Mouse (Mus musculus): ENCODE data around the gene Ccl25. TPM values are rescaled to one million over a fixed set of nuclear protein-coding genes. Genes with fewer than 3 reads are reported as not detected.
"Not testable (repeated sequence)": the region's sequence is repeated elsewhere in the genome, so short reads cannot be mapped to it uniquely, and the experiment has no call there.

Gene Ccl25
- polyA plus RNA-seq, 1 experiment from 2014 or later: 21.9 TPM

DNA sequence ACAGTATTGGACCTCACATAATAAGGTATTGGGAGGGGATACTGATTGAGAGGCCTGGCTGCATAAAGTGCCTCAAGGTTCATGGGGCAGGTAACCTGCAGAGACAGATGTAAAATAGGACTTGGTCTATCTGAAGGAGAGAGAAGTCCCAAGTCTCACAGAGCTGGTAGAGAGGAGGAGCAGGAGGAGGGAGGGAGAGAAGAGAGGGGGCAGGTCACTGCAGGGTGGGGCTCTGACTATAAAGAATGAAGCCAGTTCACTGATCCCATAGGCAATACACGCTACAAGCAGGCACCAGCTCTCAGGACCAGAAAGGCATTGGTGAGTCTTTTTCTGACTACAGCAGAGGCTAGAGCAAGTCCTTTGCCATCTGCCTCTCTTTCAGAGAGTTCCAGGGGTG is 24.3 kb downstream of the Ccl25 start:
- H3K27me3 ChIP-seq (ENCODE audit: control insufficient read depth, insufficient read depth, low read length): no peaks in the 10 kb centered on the region
- no peak overlapping the region for H3K4me2 ChIP-seq (replicated peaks; ENCODE audit: low read depth, low read length)
- H3K4me1 ChIP-seq (replicated peaks; ENCODE audit: control insufficient read depth, insufficient read depth, low read length): no peaks in the 10 kb centered on the region
- H3K9me3 ChIP-seq (ENCODE audit: control insufficient read depth, low read length): no peaks in the 10 kb centered on the region
- H3K4me3 ChIP-seq (ENCODE audit: low read depth, low read length): no peak overlapping the region
- H3K27ac ChIP-seq (ENCODE audit: low read depth, low read length): no peak overlapping the region
- H3K36me3 ChIP-seq (ENCODE audit: control insufficient read depth, insufficient read depth, low read length): no peaks in the 10 kb centered on the region
- 77% methylated on average over 1 of the region's 1 CpGs for WGBS
- no peak for ATAC-seq (ENCODE audit: low FRiP score)
- no peak for DNase-seq (ENCODE audit: low spot score)
- no peak overlapping the region for H3K9ac ChIP-seq (ENCODE audit: low read depth, low read length)

DNA sequence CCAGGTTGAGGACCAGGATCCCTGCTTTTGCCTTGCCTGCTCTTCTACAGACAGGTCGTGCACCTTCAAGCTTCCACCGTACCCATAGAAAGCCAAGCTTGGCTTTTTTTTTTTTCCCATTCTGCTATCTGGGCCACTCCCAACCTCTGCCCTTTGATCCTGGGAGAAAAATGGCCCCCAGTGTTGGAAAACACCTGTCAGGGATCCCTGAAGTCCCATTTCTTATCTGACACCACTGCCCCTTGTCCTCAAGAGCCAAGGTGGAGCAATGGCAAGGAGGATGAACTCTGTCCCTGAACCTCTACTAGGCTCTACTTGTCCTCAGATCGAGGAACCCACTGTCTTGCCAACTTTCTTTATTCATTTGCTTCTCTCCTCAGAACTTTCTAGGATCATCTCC is 25.6 kb downstream of the Ccl25 start:
- H3K4me3 ChIP-seq (ENCODE audit: low read depth, low read length): no peak overlapping the region
- DNase-seq (ENCODE audit: low spot score) (no peak), ATAC-seq (ENCODE audit: low FRiP score) (no peak)
- no peak overlapping the region for H3K9ac ChIP-seq (ENCODE audit: low read depth, low read length)
- H3K36me3 ChIP-seq (ENCODE audit: control insufficient read depth, insufficient read depth, low read length): no peaks in the 10 kb centered on the region
- H3K9me3 ChIP-seq (ENCODE audit: control insufficient read depth, low read length): no peaks in the 10 kb centered on the region
- no peaks in the 10 kb centered on the region for H3K27me3 ChIP-seq (ENCODE audit: control insufficient read depth, insufficient read depth, low read length)
- no peak overlapping the region for H3K4me2 ChIP-seq (replicated peaks; ENCODE audit: low read depth, low read length)
- no peak overlapping the region for H3K27ac ChIP-seq (ENCODE audit: low read depth, low read length)
- no peaks in the 10 kb centered on the region for H3K4me1 ChIP-seq (replicated peaks; ENCODE audit: control insufficient read depth, insufficient read depth, low read length)
- WGBS: 88% methylated on average over 3 of the region's 3 CpGs

DNA sequence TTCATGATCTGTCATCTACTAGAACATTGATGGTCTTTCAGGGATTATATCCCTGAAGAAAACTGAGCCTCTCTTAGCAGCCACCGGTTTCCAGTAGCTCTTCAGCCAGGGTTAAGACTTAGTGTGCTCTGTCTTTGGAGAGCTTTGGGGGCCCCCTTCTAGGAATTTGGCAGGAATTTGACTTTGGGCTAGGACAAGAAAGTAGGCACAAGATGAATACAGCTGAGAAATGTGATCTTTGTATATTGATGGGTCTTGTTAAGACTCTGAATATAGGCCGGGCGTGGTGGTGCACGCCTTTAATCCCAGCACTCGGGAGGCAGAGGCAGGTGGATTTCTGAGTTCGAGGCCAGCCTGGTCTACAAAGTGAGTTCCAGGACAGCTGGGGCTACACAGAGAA is 27.6 kb downstream of the Ccl25 start:
- H3K9me3 ChIP-seq (ENCODE audit: control insufficient read depth, low read length); ATAC-seq (ENCODE audit: low FRiP score); DNase-seq (ENCODE audit: low spot score): not testable (repeated sequence)

DNA sequence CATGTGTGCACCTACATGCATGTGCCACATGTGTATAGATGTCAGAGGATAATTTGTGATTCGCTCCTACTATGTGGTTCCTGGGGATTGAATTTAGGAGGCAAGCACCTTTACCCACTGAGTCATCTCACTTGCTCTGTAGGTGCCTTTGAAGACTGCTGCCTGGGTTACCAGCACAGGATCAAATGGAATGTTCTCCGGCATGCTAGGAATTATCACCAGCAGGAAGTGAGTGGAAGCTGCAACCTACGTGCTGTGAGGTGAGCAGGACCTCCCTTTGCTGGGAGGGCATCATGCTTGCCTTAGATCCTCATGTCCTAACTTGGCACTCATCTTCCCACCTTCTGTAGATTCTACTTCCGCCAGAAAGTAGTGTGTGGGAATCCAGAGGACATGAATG is 28.7 kb downstream of the Ccl25 start:
- Histone ChIP-seq H3K27me3 (ENCODE audit: control insufficient read depth, insufficient read depth, low read length) (no peaks in the 10 kb centered on the region), H3K9ac (ENCODE audit: low read depth, low read length) (no peak overlapping the region), H3K27ac (ENCODE audit: low read depth, low read length) (no peak overlapping the region), H3K36me3 (ENCODE audit: control insufficient read depth, insufficient read depth, low read length) (no peaks in the 10 kb centered on the region), H3K4me2 (replicated peaks; ENCODE audit: low read depth, low read length) (no peak overlapping the region), H3K4me1 (replicated peaks; ENCODE audit: control insufficient read depth, insufficient read depth, low read length) (no peaks in the 10 kb centered on the region), H3K9me3 (ENCODE audit: control insufficient read depth, low read length) (no peaks in the 10 kb centered on the region), H3K4me3 (ENCODE audit: low read depth, low read length) (no peak overlapping the region)
- 80% methylated on average over 4 of the region's 4 CpGs for WGBS
- DNase-seq (ENCODE audit: low spot score) (no peak), ATAC-seq (ENCODE audit: low FRiP score) (no peak)

More for the DNA sequence above, 27.6 kb downstream of the Ccl25 start:
- H3K36me3 ChIP-seq (ENCODE audit: control insufficient read depth, insufficient read depth, low read length); H3K27me3 ChIP-seq (ENCODE audit: control insufficient read depth, insufficient read depth, low read length); H3K4me1 ChIP-seq (replicated peaks; ENCODE audit: control insufficient read depth, insufficient read depth, low read length); H3K4me2 ChIP-seq (replicated peaks; ENCODE audit: low read depth, low read length); H3K27ac ChIP-seq (ENCODE audit: low read depth, low read length); H3K4me3 ChIP-seq (ENCODE audit: low read depth, low read length); H3K9ac ChIP-seq (ENCODE audit: low read depth, low read length): not testable (repeated sequence)
- WGBS: 98% methylated on average over 6 of the region's 6 CpGs

DNA sequence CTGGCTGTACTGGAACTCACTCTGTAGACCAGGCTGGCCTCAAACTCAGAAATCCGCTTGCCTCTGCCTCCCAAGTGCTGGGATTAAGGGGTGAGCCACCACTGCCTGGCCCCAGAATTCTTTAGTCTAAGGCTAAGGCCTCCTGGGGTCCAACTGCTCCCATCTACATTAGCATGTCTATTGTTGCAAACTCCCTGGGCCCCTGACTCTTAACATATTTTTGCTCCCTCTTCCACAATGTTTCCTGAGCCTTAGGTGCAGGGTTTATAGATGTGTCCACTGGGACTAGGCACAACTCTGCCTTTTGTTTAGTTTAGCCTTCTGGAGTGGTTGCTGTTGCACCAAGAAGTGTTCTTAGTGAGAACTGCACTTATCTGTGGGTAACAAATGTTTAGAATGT is 29.5 kb downstream of the Ccl25 start:
- ATAC-seq (ENCODE audit: low FRiP score) (no peak), DNase-seq (ENCODE audit: low spot score) (no peak)
- no peak overlapping the region for H3K9ac ChIP-seq (ENCODE audit: low read depth, low read length)
- no peaks in the 10 kb centered on the region for H3K9me3 ChIP-seq (ENCODE audit: control insufficient read depth, low read length)
- H3K27me3 ChIP-seq (ENCODE audit: control insufficient read depth, insufficient read depth, low read length): no peaks in the 10 kb centered on the region
- no peak overlapping the region for H3K27ac ChIP-seq (ENCODE audit: low read depth, low read length)
- 75% methylated on average over 1 of the region's 1 CpGs for WGBS
- H3K4me3 ChIP-seq (ENCODE audit: low read depth, low read length): no peak overlapping the region
- H3K4me1 ChIP-seq (replicated peaks; ENCODE audit: control insufficient read depth, insufficient read depth, low read length): no peaks in the 10 kb centered on the region
- H3K36me3 ChIP-seq (ENCODE audit: control insufficient read depth, insufficient read depth, low read length): no peaks in the 10 kb centered on the region
- H3K4me2 ChIP-seq (replicated peaks; ENCODE audit: low read depth, low read length): no peak overlapping the region

DNA sequence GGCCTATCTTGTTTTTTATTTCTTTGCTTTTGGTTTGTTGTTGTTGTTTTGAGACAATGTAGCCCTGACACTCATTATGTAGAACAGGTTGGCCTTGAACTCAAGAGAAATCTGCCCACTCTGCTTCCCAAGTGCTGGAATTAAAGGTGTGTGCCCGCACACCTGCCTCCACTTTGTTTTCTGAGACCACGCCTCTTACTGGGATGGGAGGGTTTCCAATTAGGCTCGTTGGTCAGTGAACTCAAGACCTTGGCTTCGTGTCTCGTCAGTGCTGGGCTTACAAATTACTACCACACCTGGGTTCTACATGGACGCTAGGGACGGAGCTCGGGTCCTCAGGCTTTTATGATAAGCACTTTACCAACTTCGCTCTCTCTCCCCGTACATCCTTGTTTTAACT is 30.4 kb downstream of the Ccl25 start:
- 89% methylated on average over 10 of the region's 10 CpGs for WGBS
- no peak overlapping the region for H3K4me2 ChIP-seq (replicated peaks; ENCODE audit: low read depth, low read length)
- no peaks in the 10 kb centered on the region for H3K27me3 ChIP-seq (ENCODE audit: control insufficient read depth, insufficient read depth, low read length)
- ATAC-seq (ENCODE audit: low FRiP score) (no peak), DNase-seq (ENCODE audit: low spot score) (no peak)
- no peaks in the 10 kb centered on the region for H3K36me3 ChIP-seq (ENCODE audit: control insufficient read depth, insufficient read depth, low read length)
- H3K9ac ChIP-seq (ENCODE audit: low read depth, low read length): no peak overlapping the region
- no peaks in the 10 kb centered on the region for H3K9me3 ChIP-seq (ENCODE audit: control insufficient read depth, low read length)
- H3K4me1 ChIP-seq (replicated peaks; ENCODE audit: control insufficient read depth, insufficient read depth, low read length): no peaks in the 10 kb centered on the region
- no peak overlapping the region for H3K4me3 ChIP-seq (ENCODE audit: low read depth, low read length)
- H3K27ac ChIP-seq (ENCODE audit: low read depth, low read length): no peak overlapping the region

DNA sequence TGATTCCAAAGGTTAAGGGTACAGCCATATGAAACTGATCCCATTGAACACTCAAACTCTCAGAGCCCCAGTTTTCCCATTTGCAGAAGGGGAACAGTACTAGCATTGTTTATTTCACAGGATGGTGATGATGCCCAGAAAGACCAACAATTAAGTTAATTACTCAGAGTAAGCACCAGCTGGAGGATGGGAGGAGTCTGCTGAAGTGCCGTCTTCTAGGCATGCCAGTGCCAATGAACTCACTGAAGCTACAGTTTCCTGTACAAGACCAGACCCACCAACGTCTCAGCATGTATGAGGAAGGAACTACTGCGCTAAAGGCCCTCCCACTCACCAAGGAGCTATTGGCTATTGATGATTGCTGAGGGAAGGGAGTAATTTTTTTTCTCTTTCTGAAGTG is 34.4 kb downstream of the Ccl25 start:
- ATAC-seq (ENCODE audit: low FRiP score) (no peak), DNase-seq (ENCODE audit: low spot score) (no peak)
- H3K27ac ChIP-seq (ENCODE audit: low read depth, low read length): no peak overlapping the region
- 78% methylated on average over 3 of the region's 3 CpGs for WGBS
- no peak overlapping the region for H3K9ac ChIP-seq (ENCODE audit: low read depth, low read length)
- H3K36me3 ChIP-seq (ENCODE audit: control insufficient read depth, insufficient read depth, low read length): no peaks in the 10 kb centered on the region
- H3K9me3 ChIP-seq (ENCODE audit: control insufficient read depth, low read length): no peaks in the 10 kb centered on the region
- H3K4me3 ChIP-seq (ENCODE audit: low read depth, low read length): no peak overlapping the region
- no peaks in the 10 kb centered on the region for H3K27me3 ChIP-seq (ENCODE audit: control insufficient read depth, insufficient read depth, low read length)
- no peaks in the 10 kb centered on the region for H3K4me1 ChIP-seq (replicated peaks; ENCODE audit: control insufficient read depth, insufficient read depth, low read length)
- no peak overlapping the region for H3K4me2 ChIP-seq (replicated peaks; ENCODE audit: low read depth, low read length)

DNA sequence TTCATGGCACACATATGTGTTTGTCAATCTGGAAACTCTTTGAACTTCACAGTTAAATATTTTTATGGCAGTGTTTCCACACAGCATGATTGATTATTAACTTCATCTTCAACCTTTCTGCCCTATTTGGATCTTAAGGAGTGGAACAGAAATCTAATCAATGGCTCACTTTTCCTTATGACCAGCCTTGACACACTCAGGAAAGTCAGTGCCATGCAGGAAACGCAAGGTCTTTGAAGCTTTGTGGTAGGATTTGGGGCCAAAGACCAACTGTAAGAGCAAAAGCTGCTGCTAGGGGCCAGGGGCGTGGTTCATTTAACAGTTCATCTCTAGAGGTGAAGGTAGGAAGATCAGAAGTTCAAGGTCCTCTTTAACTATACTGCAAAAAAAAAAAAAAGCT is 35.9 kb downstream of the Ccl25 start:
- Histone ChIP-seq H3K36me3 (ENCODE audit: control insufficient read depth, insufficient read depth, low read length) (no peaks in the 10 kb centered on the region), H3K9me3 (ENCODE audit: control insufficient read depth, low read length) (no peaks in the 10 kb centered on the region), H3K4me1 (replicated peaks; ENCODE audit: control insufficient read depth, insufficient read depth, low read length) (no peaks in the 10 kb centered on the region), H3K9ac (ENCODE audit: low read depth, low read length) (no peak overlapping the region), H3K27me3 (ENCODE audit: control insufficient read depth, insufficient read depth, low read length) (no peaks in the 10 kb centered on the region), H3K4me2 (replicated peaks; ENCODE audit: low read depth, low read length) (no peak overlapping the region), H3K4me3 (ENCODE audit: low read depth, low read length) (no peak overlapping the region), H3K27ac (ENCODE audit: low read depth, low read length) (no peak overlapping the region)
- ATAC-seq (ENCODE audit: low FRiP score) (no peak), DNase-seq (ENCODE audit: low spot score) (no peak)
- 86% methylated on average over 2 of the region's 2 CpGs for WGBS

DNA sequence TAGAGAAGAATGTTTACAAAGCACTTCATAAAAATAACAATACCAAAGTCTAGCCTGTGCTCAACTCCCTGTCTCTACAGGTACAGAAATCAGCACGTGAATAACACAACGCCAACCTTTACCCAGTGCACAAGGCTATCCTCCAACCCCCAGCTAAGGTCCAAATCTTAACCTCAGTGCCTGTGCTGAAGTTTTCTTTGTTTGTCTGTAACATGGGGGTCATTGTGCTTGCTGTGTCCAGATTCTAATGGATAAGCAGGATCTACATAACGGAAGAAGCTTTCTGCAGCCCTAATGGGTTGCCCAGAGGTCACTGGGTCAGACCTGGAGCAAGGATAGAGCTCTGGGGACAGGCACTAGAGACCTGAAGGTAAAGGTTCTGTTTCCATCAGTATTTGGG is 41.2 kb downstream of the Ccl25 start:
- Histone ChIP-seq H3K4me1 (replicated peaks; ENCODE audit: control insufficient read depth, insufficient read depth, low read length) (no peaks in the 10 kb centered on the region), H3K4me2 (replicated peaks; ENCODE audit: low read depth, low read length) (no peak overlapping the region), H3K27ac (ENCODE audit: low read depth, low read length) (no peak overlapping the region), H3K9me3 (ENCODE audit: control insufficient read depth, low read length) (no peaks in the 10 kb centered on the region), H3K36me3 (ENCODE audit: control insufficient read depth, insufficient read depth, low read length) (no peaks in the 10 kb centered on the region), H3K27me3 (ENCODE audit: control insufficient read depth, insufficient read depth, low read length) (no peaks in the 10 kb centered on the region), H3K4me3 (ENCODE audit: low read depth, low read length) (no peak overlapping the region), H3K9ac (ENCODE audit: low read depth, low read length) (no peak overlapping the region)
- ATAC-seq (ENCODE audit: low FRiP score): no peak
- no peak for DNase-seq (ENCODE audit: low spot score)
- WGBS: 90% methylated on average over 3 of the region's 3 CpGs
